Mouse (Mus musculus) layer of hippocampus, postnatal 25 days (tissue): ENCODE results near the gene Prss57. TPM values are rescaled to one million over a fixed set of nuclear protein-coding genes. Genes with fewer than 3 reads are reported as not detected.
"Not testable (repeated sequence)": the region's sequence is repeated elsewhere in the genome, so short reads cannot be mapped to it uniquely, and the experiment has no call there.

Experiments
- DNase-seq, 2 experiments: peaks; one replicate each; pipeline ENCODE4 v3.0.0; 2022; ENCODE audit warnings: mixed read lengths in 2 of 2, low spot score in 1 of 2; ENCODE audit errors: extremely low spot score in 1 of 2
- total RNA-seq, 2 experiments: library from RNA; stranded (reverse); gene quantifications; 2 replicates each; pipeline ENCODE4 v1.2.3; 2021

The Prss57 gene
- total RNA-seq, 2 experiments from 2014 or later: 0.30 to 0.33 TPM

DNA sequence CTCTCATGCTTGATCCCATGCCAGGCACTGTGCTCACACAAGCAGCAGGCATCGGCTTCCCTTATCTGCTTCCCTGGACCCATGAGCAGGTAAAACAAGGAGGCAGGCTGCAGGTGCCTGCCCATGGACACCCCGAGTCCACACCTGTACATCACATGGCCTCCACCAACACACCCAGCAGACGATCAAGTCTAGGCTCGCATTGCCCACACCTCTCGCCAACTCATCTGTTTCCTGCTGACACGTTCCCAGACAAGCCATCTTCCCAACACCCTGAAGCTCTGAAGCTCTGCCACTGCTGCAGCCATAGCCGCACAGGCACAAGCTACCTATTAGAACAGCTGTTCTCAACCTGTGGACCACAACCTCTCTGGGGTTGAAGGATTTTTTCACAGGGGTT is 26.5 kb downstream of the Prss57 start:
- no peak for DNase-seq

DNA sequence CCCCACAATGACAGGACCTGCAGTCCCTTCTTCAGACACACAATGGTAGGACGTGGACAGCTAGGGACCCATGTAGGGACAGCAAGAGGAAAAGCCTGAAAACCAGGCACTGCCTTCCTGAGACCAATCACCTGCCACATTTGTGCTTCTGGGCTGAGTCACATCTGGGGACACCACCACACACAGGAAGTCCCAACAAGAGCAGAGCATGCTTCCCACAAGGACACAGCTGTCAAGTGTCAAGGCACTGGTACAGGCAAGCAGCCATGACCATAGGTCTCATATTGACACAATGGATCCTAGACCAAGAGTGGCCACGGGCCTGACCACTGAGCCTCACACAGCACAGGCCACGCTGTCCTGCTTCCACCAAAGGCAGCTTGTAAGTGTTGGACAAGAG is 27.9 kb downstream of the Prss57 start:
- DNase-seq: no peak

DNA sequence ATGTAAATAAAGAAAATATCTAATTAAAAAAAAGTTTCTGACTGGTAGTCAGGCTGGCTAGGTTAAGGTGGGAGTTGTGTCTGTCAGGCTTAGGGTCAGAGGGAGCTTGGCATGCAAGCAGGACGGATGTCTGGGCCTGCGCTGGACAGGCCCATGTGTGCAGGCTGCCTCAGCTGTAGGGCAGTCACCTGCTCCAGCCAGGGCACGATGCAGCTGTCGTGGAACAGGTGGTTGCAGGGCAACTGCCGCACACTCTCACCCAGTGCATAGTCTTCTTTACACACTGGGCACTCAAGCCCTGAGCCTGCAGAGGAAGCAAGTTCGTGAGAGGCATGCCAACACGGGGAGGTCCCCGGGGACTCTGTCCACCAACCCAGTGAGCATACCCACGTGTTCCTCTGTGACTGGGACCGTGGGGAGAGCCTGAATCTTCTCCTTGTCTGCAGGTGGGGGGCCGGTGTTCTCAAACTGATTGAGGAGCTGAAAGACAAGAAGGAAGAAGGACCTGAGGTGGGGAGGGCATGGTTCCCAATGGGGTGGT is 30.1 kb downstream of the Prss57 start:
- no peak for DNase-seq

DNA sequence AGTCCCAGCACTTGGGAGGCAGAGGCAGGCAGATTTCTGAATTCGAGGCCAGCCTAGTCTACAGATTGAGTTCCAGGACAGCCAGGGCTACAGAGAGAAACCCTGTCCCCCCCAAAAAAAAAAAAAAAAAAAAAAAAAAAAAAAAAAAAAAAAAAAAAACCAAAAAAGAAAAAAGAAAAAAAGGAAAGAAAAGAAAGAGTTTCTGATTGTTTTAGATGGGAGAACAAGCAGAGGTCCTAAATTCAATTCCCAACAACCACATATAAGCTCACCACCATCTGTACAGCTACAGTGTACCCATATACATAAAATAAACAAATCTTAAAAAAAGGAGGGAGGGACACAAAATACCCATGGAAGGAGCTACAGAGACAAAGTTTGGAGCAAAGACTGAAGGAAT is 31.1 kb downstream of the Prss57 start:
- DNase-seq: not testable (repeated sequence)

DNA sequence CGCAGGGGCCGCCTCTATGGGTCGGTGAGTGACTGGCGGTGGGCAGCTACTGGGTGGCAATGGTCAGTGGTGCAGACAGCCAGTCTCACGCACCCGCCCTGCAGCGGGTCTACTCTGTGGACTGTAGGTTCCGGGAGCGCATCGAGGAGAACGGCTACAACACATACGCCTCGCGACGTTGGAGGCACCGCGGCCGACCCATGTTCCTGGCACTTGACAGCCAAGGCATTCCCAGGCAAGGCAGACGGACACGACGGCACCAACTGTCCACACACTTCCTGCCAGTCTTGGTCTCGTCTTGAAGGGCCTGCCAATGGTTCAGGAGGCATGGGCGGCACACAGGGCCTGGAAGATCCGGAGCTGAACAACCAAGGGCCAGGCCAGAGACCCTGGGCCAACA is 34.1 kb downstream of the Prss57 start:
- DNase-seq: no peak

DNA sequence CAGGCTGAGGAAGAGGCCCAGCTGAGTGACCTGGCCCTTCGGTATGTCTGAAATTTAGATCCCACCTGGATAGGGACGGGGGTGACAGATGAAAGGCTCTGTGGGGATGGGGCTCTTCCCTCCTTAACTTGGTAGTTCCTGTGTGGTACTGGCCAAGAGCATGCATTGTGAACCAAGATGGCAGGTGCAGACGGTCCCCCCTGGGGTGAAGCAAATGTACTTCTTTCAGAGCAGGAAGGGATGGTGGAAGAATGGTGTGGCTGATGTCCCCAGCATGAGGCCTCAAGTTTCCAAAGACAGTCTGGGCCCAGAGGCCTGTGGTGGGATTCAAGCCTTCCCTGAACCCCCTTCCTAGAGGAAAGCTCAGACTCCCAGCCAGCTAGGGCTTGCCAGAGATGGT is 34.9 kb downstream of the Prss57 start:
- DNase-seq: no peak

DNA sequence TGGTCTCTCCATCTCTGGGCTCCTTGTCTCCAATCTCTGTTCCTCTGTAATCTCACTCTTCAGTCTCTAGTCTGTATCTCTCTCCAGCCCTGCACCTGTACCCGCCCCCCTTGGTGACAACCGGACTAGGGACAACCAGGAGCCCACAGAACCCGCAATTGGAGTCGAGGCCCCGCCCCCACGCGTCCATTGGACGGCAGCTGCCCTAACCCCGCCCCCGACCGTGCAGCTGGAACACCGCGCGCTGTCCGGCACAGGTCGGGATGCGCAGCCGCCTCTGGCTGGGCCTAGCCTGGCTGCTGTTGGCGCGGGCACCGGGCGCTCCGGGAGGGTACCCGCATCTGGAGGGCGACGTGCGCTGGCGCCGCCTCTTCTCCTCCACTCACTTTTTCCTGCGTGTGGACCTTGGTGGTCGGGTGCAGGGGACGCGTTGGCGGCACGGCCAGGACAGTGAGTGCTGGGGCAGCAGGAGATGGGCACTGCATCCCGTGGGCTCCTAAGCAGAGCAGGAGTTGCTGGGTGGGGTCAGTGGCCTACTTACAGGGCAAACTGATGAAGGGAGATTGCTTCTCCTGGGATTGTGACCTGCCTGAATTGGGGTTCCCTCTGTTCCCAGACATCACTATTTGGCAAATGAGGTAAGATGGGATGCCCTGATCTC is 35.8 kb downstream of the Prss57 start, which contains the start of gene Fgf22:
Gene Fgf22, plus strand, starts transcription at position 221 of the 661 bp plus-strand sequence.
- peak in 1 of 2 experiments; percentile 55 for DNase-seq

DNA sequence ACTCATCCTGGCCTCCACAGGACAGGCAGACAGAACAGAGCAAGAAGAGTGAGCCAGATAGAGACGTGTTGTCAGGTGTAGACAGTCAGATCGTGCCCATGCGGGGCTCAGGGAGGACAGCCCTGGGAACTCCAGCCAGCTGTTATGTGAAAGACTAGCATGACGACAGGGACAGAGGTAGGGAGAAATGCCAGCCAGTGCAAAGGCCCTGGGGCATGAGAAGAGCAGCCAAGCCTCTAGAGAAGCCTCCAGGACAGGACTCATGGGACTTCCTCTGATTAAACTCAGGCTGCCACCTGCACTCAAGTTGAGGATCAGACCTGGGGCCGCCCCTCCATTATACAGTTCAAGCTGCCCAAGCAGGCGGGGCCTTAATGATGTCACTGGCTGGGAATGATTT is 42.3 kb downstream of the Prss57 start:
- DNase-seq: no peak

DNA sequence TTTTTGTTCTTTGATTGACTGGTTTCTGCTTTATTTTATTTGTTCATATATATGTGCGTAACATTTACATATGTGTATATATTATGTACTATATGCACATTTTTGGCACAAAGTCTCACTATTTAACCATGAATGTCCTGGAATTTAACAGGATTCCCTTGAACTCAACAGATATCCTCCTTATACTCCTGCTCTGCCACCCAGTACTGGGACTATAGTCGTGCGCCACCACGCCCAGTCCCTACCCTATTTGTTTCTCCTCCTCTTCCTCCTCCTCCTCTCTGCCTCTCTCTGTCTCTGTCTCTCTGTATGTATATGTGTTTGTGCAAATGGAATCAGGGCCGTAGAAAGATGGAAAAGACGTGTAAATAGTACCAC is 44.0 kb downstream of the Prss57 start:
- DNase-seq: no peak

DNA sequence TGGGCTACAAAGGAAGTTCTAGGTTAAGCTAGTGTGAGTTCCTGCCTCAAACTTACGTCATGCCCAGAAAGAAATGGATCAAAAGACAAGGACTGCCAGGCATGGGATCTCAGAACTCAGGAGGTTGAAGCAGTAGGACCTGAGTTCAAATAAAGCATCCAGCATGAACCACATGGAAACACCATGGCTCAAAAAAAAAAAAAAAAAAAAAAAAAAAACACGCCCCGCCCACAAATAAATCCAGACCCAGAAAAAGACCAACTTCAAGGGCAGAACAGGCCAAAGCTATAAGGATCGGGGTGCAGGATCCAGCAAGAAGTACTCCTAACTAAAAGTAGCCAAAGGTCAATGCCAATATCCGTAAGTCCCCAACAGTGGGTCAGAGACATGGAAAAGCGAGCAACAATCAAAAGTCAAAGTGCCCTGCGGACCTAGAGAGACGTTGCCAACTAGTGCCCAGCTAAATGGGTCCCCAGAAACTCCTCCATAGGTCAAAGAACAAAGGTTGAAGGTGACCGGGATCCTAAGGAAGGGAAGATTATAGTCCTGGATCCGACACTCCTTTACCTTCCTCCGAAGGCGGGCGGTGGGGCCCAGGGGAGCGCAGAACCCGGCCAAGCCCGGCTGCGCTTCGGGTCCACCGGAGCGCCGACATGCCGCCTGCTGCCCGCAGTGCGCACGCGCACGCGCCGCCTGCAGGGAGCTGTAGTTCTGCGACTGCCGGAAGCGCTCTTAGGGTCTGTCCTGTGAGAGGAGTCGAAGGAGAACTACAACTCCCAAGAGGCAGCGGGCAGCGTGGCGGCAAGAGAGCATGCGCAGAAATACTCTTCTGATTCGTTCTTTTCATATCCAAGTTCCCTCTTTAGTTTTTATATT is 44.6 kb downstream of the Prss57 start, which contains the start of gene Polrmt:
Gene Polrmt, minus strand, starts transcription at position 684 of the 876 bp plus-strand sequence.
- peak; percentile 84 to 87 for DNase-seq

DNA sequence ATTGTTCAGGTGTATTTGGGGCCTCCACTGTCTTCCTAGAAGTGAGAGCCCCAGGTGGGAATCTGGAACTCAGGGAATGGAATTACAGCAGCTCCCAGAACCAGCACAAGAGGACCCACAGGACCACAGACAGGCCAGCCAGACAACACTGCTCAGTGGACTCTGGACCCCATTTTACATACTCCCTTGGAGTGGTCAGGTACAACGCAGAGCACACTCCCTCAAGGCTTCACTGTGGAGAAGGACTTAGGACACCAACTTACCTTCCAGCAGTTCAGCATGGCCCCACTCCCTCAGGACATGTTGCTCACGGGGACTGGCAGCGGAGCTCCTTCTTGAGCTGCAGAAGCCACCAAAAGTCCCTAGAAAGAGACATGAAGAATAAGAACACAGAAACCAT is 45.4 kb downstream of the Prss57 start:
- DNase-seq: no peak

DNA sequence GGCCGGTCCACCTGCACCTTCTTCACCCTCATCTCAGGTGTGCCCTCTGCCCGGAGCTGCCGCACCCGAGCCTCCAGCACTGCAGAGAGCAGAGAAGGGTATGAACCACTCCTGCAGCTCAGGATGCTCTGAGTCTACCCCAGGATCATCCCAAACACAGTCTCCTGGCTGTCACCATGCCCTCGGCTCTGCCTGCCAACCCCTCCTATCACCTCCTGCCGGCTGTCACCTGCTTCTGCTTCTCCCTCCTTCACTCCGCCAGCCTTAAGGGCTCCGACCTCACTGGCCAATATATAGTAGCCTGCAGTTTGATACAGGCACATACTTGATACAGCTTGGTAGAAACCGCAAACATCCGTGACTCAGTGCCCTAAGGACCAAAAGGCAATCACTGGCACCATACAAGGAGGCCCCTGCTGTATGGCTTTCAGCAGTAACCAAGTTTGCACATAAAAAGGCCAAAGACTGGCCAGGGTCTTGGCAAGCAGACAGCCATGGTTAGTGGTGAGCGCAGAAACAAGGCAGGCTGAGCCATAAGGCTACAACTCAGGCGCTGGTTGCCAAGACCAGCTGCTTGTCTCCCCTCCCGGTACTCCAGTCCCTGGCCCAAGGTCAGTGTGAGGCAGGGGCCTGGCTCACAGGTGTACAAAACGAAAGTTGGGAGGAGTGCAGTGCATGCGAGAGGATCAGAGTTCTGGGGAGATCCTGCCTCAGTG is 47.0 kb downstream of the Prss57 start:
- DNase-seq: no peak

DNA sequence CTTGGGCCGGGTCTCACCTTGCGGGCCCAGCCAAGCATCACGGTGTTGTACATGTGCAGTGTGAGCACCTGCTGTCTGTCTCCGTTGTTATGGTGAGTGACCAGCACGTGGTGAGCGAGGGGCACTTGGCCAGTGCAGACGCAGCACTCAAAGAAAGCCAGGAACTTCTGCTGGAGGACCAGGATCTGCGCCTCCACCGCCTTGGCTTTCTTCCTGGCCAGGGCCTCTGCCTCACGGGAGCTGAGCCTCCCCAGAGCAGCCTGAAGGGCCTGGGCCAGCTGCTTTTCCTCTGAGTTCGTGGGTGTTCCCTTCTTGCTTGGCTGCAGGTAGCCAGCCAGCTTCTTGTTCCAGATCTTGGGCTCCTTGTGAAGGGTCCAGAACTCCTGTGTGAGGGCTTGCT is 47.6 kb downstream of the Prss57 start:
- DNase-seq: no peak

DNA sequence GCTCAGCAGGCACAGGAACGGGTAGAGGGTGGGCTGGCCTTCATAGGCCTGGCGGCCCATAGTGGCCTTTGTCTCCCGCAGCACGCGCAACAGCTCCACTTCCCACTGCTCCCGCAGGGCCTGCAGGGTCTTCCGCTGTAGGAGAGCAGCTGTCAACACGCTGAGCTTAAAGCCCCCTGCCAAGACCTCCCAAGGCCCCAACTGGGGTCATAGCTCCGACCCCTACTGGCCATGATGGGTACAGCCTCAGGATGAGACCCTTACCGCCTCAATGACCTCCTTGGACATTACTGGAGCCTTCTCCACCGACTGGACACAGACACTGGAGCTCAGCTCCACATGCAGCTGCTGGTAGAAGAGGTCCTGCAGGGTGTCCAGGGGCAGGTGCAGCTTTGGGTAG is 49.9 kb downstream of the Prss57 start:
- DNase-seq: no peak

DNA sequence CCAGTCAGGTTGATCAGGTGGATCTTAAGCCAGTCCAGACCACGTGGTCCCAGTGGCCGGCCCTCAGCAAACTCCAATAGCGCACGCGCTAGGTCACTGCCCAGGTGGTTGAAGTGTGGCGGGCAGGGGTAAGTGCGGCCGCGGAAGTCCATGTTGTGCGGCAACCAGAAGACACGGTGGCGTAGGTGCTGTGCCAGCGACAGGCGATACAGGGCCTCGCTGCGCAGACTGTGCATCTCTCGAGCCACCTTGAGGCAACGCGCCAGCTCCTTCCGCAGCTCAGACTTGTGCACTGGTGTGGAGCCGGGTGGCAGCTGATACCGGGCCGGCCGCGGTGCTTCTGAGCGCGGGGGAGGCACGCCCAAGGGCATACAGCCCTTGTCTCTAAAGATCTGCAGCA is 51.5 kb downstream of the Prss57 start:
- no peak for DNase-seq

DNA sequence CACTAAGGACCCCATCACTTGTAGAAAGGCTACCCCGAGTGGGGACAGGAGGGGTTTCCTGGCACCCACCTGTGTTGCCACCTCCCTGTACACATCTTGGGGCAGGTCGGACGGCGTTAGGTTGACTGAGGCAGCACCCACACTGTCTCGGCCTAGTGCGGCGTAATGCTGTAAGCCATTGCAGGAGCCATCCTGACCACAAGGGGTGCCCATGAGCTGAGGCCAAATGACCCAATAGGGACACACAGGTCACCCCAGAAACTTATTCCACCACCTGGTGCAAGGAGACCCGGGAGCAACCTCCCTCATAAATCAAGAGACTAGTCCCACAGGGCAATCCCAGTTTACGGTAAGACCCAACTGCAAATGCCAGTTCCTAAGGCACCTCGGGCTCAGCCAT is 52.5 kb downstream of the Prss57 start:
- no peak for DNase-seq

DNA sequence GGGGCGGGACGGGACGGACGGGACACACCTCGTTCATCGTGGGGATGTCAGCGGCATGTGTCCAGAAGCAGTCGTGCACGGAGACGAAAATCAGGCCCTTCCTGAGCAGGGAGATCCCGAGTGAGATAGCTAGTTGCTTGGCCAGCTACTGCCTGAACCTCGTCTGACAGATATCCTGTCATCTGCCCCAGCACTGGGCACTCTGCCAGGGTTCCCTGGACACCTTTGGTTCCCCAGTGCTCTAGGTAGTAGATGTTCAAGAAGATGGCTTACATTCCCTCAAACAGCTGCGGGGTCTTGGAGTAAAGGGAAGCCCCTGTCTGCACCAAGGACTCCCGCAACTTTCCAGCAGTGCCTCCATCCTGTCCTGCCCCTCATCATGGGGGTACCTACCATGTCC is 54.1 kb downstream of the Prss57 start:
- DNase-seq: no peak

DNA sequence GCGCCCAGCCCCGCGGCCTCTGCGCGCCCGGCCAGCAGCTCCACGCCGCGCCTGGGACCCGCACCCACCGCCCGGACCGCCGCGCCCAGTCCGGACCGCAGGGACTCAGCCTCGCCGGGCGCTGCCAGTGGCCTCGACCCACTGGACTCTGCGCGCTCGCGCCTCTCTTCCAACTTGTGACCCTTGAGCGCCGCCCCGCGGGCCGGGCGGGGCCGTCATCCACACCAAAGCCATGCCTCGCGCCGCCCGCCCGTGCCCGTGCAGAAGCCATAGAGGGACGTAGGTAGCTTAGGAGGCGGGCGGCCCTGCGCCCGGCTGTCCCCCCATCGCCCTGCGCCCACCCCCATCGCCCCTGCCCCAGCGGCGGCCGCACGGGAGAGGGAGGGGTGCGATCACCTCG is 55.4 kb downstream of the Prss57 start:
- no peak for DNase-seq

DNA sequence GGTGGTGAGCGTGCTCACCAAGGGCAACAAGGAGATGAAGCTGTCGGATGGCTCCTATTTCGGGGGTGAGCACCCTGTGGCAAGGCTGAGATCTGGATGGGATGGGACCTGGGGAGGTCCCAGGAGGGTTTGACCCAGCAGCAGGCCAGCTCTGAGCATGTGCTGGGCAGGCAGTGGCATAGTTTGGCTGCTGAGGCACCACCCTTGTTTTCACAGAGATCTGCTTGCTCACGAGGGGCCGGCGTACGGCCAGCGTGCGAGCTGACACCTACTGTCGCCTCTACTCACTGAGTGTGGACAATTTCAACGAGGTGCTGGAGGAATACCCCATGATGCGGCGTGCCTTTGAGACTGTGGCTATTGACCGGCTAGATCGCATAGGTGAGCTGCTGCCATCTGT is 56.9 kb downstream of the Prss57 start:
- DNase-seq: no peak

DNA sequence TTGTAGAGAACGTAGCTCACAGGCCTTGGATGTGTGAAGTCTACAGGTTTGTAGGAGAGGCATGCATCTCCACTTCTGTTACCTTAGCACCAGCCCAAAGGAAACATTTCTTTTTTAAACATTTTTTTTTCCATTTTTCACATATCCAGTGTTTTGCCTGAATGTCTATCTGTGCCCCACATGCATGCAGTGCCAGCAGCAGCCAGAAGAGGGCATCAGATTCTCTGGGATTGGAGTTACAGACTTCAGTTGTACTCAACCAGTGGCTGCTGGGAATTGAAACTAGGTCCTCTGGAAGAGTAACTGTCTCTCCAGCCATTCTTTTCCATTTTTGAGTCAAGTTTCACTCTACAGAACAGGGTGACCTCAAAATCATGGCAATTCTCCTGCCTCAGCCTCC is 58.3 kb downstream of the Prss57 start:
- peak in 1 of 2 experiments; percentile 55 for DNase-seq
